Mouse (Mus musculus) kidney, embryonic 15.5 days (tissue): Measurements from ENCODE around the gene Clrn3. TPM values are rescaled to one million over a fixed set of nuclear protein-coding genes. Genes with fewer than 3 reads are reported as not detected.
A peak's percentile ranks its signal among the peaks of the same experiment; 100 is the strongest.
"Not testable (repeated sequence)": the region's sequence is repeated elsewhere in the genome, so short reads cannot be mapped to it uniquely, and the experiment has no call there.

Experiments
- ATAC-seq: fragments of 200-750 bp; cut with Nextera tagmentation; replicated peaks from 2 replicates; pipeline ENCODE4 v1.8.0; 2017; ENCODE audit warnings: moderate TSS enrichment; ENCODE audit not compliant: low FRiP score
- H3K27ac ChIP-seq: fragments of 300-500 bp; sonication (generic); 2 replicates; pipeline ENCODE4 v1.5.1; 2015; ENCODE audit warnings: mild to moderate bottlenecking, inconsistent platforms
- H3K27me3 ChIP-seq: fragments of 300-500 bp; sonication (generic); 2 replicates; pipeline ENCODE4 v1.6.1; 2015; ENCODE audit warnings: inconsistent platforms
- H3K36me3 ChIP-seq: fragments of 300-500 bp; sonication (generic); 2 replicates; pipeline ENCODE4 v1.6.1; 2015; ENCODE audit warnings: inconsistent platforms
- H3K4me1 ChIP-seq: fragments of 300-500 bp; sonication (generic); 2 replicates; pipeline ENCODE4 v1.6.1; 2015; ENCODE audit warnings: inconsistent platforms
- H3K4me2 ChIP-seq: fragments of 300-500 bp; sonication (generic); 2 replicates; pipeline ENCODE4 v1.6.1; 2015; ENCODE audit warnings: moderate library complexity, mild to moderate bottlenecking, inconsistent platforms
- H3K4me3 ChIP-seq: fragments of 300-500 bp; sonication (generic); replicated peaks from 2 replicates; pipeline ENCODE4 v1.5.1; 2015; ENCODE audit warnings: mild to moderate bottlenecking, inconsistent platforms
- H3K9ac ChIP-seq: fragments of 300-500 bp; sonication (generic); 2 replicates; pipeline ENCODE4 v1.6.1; 2015; ENCODE audit warnings: mild to moderate bottlenecking, inconsistent platforms
- H3K9me3 ChIP-seq: fragments of 300-500 bp; sonication (generic); replicated peaks from 2 replicates; pipeline ENCODE4 v1.6.1; 2016; ENCODE audit warnings: inconsistent platforms
- WGBS: fragments of 180-500 bp; shearing (Covaris S2); methylation state at CpG from one replicate; pipeline ENCODE4 v1.1.7; 2015; ENCODE audit warnings: mixed read lengths; 5-methylcytosine and 5-hydroxymethylcytosine counted together
- polyA plus RNA-seq: library from polyadenylated mRNA; unstranded; fragments of >200 nt; fragmentation: Nextera tagmentation; extraction: Ambion mirVana; gene quantifications from 2 replicates; pipeline ENCODE4 v1.2.1, GENCODE M21; 2015

Clrn3 gene
- polyA plus RNA-seq, 1 experiment from 2014 or later, result 9.4 TPM

GRCm38 (mm10) chr7:135506506-135506905 lies 21.9 kb downstream of the Clrn3 start:
- H3K4me2 ChIP-seq, H3K27ac ChIP-seq, H3K9me3 ChIP-seq, H3K9ac ChIP-seq, H3K27me3 ChIP-seq, H3K4me3 ChIP-seq, ATAC-seq, H3K4me1 ChIP-seq, H3K36me3 ChIP-seq: not testable (repeated sequence)
- WGBS, result 93% methylated on average over 5 of the region's 5 CpGs

DNA sequence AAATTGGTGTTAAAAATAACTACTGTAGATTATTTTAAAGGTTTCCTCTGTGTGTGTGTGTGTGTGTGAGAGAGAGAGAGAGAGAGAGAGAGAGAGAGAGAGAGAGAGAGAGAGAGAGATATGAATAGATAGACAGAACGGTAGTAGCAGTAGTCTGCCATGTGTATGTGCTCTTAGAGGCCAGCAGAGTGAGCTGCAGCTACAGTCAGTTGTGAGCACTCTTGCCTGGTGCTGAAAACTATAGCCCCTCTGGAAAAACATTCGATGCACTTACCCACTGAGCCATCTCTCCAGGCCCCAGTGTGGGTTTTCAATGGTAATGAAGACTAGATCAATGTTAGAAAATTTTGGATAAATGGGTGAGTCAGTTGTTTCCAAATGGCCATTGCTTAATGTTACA lies 29.1 kb downstream of the Clrn3 start:
- WGBS, result 56% methylated on average over 2 of the region's 2 CpGs
- no peaks in the 10 kb centered on the region for H3K9me3 ChIP-seq
- H3K4me1 ChIP-seq, result no peaks in the 10 kb centered on the region
- no peak overlapping the region for H3K27ac ChIP-seq
- H3K4me3 ChIP-seq, result no peak overlapping the region
- no peak overlapping the region for H3K9ac ChIP-seq
- H3K4me2 ChIP-seq, result no peak overlapping the region
- no peaks in the 10 kb centered on the region for H3K36me3 ChIP-seq
- no peaks in the 10 kb centered on the region for H3K27me3 ChIP-seq
- no peak for ATAC-seq

DNA sequence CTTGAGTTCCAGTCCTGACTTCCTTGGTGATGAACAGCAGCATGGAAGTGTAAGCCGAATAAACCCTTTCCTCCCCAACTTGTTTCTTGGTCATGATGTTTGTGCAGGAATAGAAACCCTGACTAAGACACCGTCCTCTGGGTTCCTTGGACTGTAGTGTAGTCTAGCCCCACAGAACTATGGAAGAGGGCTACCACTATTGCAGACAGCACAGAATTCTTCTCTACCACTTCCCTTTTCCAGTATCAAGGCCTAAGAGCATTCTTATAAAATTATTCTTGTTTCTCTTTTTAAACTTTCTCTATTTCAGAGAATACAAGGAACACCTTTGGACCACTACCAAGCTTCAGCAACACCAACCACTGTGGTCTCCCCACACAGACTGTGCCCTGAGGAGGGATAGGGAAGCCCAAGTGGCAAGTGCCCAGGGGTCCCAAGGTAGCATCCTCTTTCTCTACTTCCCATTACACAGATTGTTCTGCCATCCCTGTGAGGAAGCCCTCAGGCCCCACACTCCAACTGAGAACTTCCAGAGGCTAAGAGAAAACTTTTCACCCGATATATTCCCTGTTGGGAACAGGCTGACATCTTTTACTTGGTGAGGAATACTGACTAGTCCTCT lies 29.8 kb downstream of the Clrn3 start:
- H3K36me3 ChIP-seq, result no peaks in the 10 kb centered on the region
- no peak for ATAC-seq
- no peak overlapping the region for H3K4me3 ChIP-seq
- H3K9me3 ChIP-seq, result no peaks in the 10 kb centered on the region
- WGBS, result 86% methylated on average over 3 of the region's 3 CpGs
- H3K27ac ChIP-seq, result no peak overlapping the region
- no peaks in the 10 kb centered on the region for H3K4me1 ChIP-seq
- no peak overlapping the region for H3K4me2 ChIP-seq
- no peaks in the 10 kb centered on the region for H3K27me3 ChIP-seq
- no peak overlapping the region for H3K9ac ChIP-seq

GRCm38 (mm10) chr7:135495303-135495702 lies 33.2 kb downstream of the Clrn3 start:
- Histone ChIP-seq H3K27me3 (no peaks in the 10 kb centered on the region), H3K9me3 (no peaks in the 10 kb centered on the region), H3K4me1 (no peaks in the 10 kb centered on the region), H3K27ac (no peak overlapping the region), H3K4me3 (no peak overlapping the region), H3K9ac (no peak overlapping the region), H3K36me3 (no peaks in the 10 kb centered on the region), H3K4me2 (no peak overlapping the region)
- WGBS, result 49% methylated on average over 3 of the region's 3 CpGs
- ATAC-seq, result no peak

- Histone ChIP-seq H3K9me3 (no peaks in the 10 kb centered on the region), H3K27ac (no peak overlapping the region), H3K4me1 (0 out of 2 replicates have a peak, but pooled peaks cover 5% of the 10 kb centered on the region), H3K9ac (no peak overlapping the region), H3K4me3 (no peak overlapping the region), H3K36me3 (no peaks in the 10 kb centered on the region), H3K27me3 (peaks cover 13% of the 10 kb centered on the region), H3K4me2 (no peak overlapping the region)
- WGBS, result 45% methylated on average over 8 of the region's 8 CpGs
- no peak for ATAC-seq
Measured at GRCm38 (mm10) chr7:135490500-135490886, 38.0 kb downstream of the Clrn3 start.

DNA sequence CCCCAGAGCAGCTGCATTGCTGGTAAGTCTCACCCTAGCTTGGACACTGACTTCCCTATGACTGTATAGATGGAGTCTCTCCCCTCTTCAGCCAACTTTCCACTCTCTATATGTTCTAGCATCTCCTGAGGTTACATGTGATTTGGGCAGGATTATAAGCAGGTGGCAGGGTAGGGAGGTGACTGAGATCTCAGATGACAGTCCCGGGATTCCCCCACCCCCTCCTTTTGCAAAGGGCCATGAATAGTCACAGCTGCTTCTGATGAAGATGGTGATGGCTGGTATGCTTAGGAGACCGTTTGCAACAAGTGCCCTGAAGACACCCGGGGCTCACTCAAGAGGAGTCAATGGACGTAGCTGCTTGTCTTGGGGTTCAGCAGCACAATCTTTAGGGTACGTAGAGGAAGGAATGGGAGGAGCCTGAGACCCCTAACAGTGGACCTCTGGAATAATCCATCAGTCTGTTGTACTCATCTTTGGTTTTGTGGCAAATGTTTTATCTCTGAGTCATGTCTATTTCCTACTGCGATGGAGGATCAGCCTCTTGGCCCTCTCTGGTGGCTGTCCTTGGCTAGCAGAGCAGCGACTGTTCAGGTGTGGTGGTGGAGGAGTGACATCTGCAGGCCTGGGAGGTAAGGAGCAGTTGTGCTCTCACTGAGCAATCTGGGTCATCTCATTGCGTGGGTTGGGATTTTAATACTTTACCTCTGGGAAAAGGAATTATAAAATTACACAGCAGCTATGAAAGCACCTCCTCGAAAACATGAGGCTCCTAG lies 38.5 kb downstream of the Clrn3 start:
- WGBS, result 73% methylated on average over 9 of the region's 9 CpGs
- no peak overlapping the region for H3K4me2 ChIP-seq
- no peaks in the 10 kb centered on the region for H3K36me3 ChIP-seq
- H3K9ac ChIP-seq, result no peak overlapping the region
- H3K27me3 ChIP-seq, result peaks cover 13% of the 10 kb centered on the region
- no peaks in the 10 kb centered on the region for H3K9me3 ChIP-seq
- ATAC-seq, result no peak
- H3K27ac ChIP-seq, result no peak overlapping the region
- 0 out of 2 replicates have a peak, but pooled peaks cover 9% of the 10 kb centered on the region for H3K4me1 ChIP-seq
- no peak overlapping the region for H3K4me3 ChIP-seq

DNA sequence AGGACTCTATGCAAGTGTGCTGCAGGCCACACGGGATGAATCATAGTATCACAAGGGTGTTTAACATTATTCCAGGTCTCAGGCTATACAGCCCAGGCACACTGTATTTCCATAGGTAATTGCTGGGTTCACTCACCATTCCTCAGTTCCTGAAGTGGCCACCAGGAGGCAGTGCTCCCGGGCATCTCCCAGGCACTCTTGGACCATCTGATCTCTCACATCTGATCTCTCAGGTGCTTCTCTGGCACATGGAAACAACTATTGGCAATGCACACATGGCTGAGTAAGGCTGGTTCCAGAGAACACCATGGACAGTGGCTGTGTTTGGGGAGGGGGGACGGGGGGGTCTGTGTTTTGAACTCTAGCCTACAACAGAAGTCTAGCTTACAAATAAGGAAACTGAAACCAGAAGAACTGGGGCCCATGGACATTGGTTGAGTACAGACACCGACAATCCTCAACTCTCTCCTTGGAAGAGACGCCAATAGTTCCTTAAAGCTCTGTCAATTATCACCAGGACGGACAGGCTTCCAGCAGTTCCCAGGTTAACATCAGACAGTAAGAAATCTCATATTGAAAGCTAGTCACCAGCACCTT lies 40.1 kb downstream of the Clrn3 start:
- no peak for ATAC-seq
- Histone ChIP-seq H3K9me3 (no peaks in the 10 kb centered on the region), H3K4me3 (no peak overlapping the region), H3K27ac (no peak overlapping the region), H3K27me3 (peaks cover 22% of the 10 kb centered on the region), H3K4me1 (0 out of 2 replicates have a peak, but pooled peaks cover 9% of the 10 kb centered on the region), H3K4me2 (no peak overlapping the region), H3K9ac (no peak overlapping the region), H3K36me3 (no peaks in the 10 kb centered on the region)
- 75% methylated on average over 6 of the region's 6 CpGs for WGBS

DNA sequence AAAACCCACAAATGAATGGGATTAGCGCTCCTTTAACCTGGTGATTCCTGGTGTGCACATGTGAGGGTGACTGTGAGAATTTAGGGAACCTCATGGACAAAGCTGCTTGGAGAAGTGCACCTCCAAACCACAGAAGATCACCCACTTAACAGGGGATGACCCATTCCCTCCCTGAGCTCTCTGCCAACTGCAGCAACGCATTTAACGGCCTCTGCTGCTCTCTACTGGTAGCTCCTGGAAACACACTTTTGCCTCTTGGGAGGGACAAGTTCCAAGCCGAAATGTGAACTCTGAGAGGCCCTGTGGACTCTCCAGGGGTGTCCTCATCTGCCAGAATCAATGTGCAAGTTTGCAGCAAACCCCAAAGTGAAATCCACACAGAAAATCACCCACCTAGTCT lies 41.0 kb downstream of the Clrn3 start:
- H3K4me1 ChIP-seq, result 0 out of 2 replicates have a peak, but pooled peaks cover 9% of the 10 kb centered on the region
- 23% methylated on average over 4 of the region's 4 CpGs for WGBS
- no peaks in the 10 kb centered on the region for H3K9me3 ChIP-seq
- ATAC-seq, result no peak
- H3K4me3 ChIP-seq, result no peak overlapping the region
- no peak overlapping the region for H3K4me2 ChIP-seq
- H3K27me3 ChIP-seq, result peaks cover 25% of the 10 kb centered on the region
- H3K9ac ChIP-seq, result no peak overlapping the region
- no peaks in the 10 kb centered on the region for H3K36me3 ChIP-seq
- no peak overlapping the region for H3K27ac ChIP-seq

DNA sequence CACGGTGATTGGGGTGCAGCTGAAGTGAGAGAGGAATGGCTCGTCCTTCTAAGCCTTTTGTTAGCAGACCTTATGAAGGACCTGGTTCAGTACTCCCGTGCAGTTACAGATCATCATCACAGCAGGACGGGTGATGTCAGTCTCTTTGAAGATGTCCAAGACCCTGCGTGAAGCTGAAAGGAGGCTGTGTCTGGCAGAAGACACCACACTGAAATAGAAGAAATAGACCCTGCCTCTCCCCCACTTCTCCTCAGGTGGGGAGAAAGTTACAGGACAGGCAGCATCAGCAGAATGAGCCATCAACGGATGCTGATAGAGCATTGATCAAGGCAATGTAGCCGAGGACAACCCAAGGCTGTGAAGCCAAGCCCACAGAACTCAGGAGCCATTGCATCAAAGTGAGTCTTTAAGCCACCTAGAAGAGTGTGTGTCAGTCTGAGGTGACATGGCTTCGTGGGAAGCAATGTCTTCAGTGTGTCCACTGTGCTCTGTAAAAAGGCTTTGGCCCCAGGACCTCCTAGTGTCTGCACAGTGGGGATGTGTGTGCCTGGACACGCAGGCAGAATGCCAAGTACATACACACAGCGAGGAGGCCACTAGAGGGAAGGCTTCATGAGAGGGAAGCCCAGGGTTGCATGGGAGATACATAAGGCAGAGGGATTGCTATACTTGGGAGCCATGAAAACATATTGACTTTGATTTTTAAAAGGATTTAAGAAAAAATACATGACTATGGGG lies 41.6 kb downstream of the Clrn3 start:
- Histone ChIP-seq H3K4me3 (no peak overlapping the region), H3K27me3 (peaks cover 27% of the 10 kb centered on the region), H3K9me3 (no peaks in the 10 kb centered on the region), H3K27ac (no peak overlapping the region), H3K9ac (no peak overlapping the region), H3K36me3 (no peaks in the 10 kb centered on the region), H3K4me2 (no peak overlapping the region), H3K4me1 (0 out of 2 replicates have a peak, but pooled peaks cover 9% of the 10 kb centered on the region)
- no peak for ATAC-seq
- WGBS, result 58% methylated on average over 10 of the region's 10 CpGs

- Histone ChIP-seq H3K27me3 (peaks cover 33% of the 10 kb centered on the region), H3K36me3 (no peaks in the 10 kb centered on the region), H3K9me3 (no peaks in the 10 kb centered on the region), H3K4me2 (no peak overlapping the region), H3K27ac (no peak overlapping the region), H3K9ac (no peak overlapping the region), H3K4me3 (no peak overlapping the region), H3K4me1 (0 out of 2 replicates have a peak, but pooled peaks cover 9% of the 10 kb centered on the region)
- 0 out of 2 replicates have a peak, but pooled peaks have one; percentile 46 for ATAC-seq
- 26% methylated on average over 12 of the region's 12 CpGs for WGBS
Measured at GRCm38 (mm10) chr7:135485796-135486410, 42.6 kb downstream of the Clrn3 start.

- H3K4me3 ChIP-seq, result no peak overlapping the region
- H3K36me3 ChIP-seq, result no peaks in the 10 kb centered on the region
- H3K27me3 ChIP-seq, result peaks cover 33% of the 10 kb centered on the region
- ATAC-seq, result no peak
- no peaks in the 10 kb centered on the region for H3K9me3 ChIP-seq
- WGBS, result 17% methylated on average over 10 of the region's 10 CpGs
- no peak overlapping the region for H3K9ac ChIP-seq
- no peak overlapping the region for H3K4me2 ChIP-seq
- 0 out of 2 replicates have a peak, but pooled peaks cover 9% of the 10 kb centered on the region for H3K4me1 ChIP-seq
- no peak overlapping the region for H3K27ac ChIP-seq
Measured at GRCm38 (mm10) chr7:135485116-135485795, 43.2 kb downstream of the Clrn3 start.
